Mouse (Mus musculus): ENCODE measurements around the gene Lims1.

Gene Lims1

GRCm38 (mm10) chr10:58350600-58350999 is 27.3 kb downstream of the Lims1 start:
- DNase-seq (ENCODE audit: low spot score in 2 of 2): no peak

DNA sequence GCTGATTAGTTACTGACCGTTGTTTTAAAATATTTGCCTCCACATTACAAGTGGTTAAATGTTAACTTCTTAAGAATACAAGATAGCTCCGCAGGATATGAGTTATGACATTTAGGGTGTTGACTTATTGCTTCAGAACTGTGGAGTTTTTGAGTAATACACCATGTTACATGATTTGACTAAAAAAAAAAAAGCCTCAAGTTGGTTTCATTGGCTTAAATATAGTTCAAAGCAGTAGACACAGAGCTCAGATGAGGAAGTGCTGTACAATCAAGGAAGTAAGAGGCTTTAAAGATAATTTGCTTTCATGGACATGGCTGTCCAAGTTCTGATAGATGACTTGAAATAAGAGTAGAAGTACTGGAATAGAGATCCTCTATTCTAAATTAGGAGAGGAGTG is 28.4 kb downstream of the Lims1 start:
- no peak for DNase-seq (ENCODE audit: low spot score in 2 of 2)

- DNase-seq (ENCODE audit: low spot score in 2 of 2): no peak
These were observed 29.1 kb downstream of the Lims1 start for GRCm38 (mm10) chr10:58352364-58352763.

DNA sequence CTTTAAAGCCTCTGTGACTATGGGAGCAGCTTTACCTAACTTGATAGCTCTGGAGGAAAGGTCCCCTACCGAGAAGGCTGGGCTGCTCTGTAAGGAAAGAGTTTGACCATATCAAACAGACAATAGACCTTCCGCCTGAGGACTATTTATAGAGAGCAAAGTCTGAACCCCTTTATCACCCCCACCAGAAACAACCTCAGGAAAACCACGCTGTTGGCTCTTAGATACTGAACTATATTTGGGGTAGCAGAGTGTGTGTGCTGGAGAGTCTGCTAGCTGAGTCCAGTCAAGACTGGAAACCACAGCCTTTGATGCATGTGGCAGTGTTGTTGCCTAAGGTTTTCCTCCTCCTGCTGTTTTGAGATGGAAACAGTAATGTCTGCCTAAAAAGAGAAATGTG is 31.3 kb downstream of the Lims1 start:
- DNase-seq (ENCODE audit: low spot score in 2 of 2): no peak

DNA sequence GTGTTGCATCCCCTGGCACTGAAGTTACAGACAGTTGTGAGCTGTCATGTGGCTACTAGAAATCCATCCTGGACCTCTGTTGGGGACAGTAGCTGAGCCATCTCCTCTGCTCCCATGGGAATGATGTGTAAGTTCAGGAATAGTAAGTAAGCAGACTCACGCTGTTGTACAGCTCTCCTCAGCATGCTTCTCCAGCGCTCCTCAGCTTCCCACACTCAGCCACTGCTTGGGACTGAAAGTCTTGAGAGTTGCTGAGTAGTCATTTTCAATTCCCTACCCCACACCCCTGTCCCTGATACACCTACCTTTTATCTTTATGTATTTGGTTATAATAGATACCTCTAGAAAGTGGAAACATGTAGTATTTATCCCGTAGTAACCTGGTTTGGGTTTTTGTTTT is 33.2 kb downstream of the Lims1 start:
- DNase-seq (ENCODE audit: low spot score in 2 of 2): no peak

- DNase-seq (ENCODE audit: low spot score in 2 of 2): no peak
These were observed 35.9 kb downstream of the Lims1 start for GRCm38 (mm10) chr10:58359123-58359522.

GRCm38 (mm10) chr10:58359952-58360351 is 36.7 kb downstream of the Lims1 start:
- DNase-seq (ENCODE audit: low spot score in 2 of 2): no peak

- DNase-seq (ENCODE audit: low spot score in 2 of 2): no peak
These were observed 39.5 kb downstream of the Lims1 start for GRCm38 (mm10) chr10:58362745-58363144.

DNA sequence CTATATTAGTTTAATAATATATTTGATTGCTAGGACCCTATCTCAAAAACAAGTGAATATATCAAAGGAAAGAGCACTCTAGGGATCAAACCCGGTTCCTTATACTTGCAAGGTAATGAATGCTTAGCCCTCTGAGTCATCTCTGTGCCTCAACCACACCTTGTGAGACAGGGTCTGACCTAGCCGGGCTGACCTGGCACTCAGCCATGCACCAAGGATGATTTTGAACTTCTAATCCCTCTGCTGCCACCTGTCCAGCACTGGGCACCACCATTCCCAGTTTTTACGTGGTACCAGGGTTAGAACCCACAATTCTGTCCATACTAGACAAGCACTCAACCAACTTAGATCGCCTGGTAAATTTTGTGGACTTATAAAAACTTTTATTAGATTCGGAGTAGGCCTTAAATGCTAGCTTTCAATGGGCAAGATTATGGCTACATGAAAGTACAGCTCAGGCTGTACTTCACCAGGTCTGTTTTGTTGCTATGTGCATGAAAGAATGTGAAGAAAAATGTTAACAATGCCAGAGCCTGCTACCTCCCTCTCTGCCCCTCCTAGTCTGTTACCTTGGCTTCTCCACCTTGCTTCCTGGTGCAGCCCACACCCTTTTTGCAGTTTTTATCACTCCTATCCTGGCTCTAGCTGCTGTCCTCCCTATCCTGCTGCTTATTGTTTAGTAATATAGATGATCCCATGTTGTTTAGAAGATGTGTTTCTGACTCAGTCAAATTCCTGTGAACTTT is 41.7 kb downstream of the Lims1 start:
- no peak for DNase-seq (ENCODE audit: low spot score in 2 of 2)

DNA sequence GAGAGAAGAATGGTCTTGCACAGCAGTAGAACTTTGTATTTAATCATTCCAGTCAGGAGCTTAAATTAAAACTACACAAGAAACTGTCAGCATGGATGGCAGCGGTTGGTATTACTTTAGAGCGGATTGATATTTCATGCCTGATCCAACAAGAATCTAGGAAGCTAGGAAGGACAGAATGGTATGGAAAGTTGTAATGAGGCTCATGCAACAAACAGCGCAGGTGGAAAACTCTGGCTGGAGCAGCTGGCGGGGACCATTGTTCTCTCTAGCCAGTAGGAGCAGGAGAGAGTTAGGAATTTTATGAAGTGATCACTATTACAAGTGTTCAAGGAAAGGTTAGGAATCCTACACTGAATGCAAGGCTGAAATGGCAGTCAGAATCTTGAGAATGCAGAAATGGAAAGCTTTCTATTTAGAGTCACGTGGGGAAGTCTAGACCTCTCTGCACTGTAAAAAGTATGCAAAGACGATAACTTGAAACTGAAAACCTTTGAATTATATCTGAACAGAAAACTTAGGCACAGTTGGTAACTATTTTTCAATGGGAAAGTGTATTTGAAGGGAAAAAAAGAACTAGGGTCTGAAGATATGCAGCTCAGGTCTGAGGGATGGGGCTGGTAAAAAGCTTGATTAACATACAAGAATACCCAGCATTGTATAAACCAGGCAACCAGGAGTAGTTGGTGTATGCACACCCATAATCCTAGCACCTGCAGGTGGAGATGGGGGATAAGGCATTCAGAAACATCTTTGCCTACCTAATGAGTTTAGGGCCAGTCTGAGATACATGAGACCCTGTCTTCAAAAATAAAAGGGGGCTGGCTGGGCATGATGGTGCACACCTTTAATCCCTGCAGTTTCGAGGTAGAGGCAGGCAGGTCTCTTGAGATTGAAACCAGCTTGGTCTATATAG is 45.8 kb downstream of the Lims1 start:
- DNase-seq (ENCODE audit: low spot score in 2 of 2): no peak

GRCm38 (mm10) chr10:58369707-58370093 is 46.4 kb downstream of the Lims1 start:
- DNase-seq (ENCODE audit: low spot score in 2 of 2): no peak

DNA sequence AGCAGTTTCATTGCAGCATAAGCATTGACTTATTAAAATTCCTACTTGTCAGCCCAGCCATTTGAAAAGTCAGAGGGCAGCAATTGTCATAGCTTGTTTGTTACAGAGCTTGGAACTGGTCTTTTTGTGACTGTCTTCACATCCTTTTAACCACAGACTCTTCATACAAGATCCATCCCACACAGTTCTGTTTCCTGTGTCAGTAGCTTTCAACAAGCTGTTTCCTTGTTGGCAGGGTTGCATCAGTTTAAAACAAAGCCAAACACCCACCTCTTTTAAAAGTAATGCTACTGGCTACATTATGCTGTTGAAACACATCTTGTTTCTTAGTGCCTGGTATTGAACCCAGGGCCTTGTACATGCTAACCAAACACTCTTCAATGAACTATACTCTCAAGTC is 46.9 kb downstream of the Lims1 start:
- DNase-seq (ENCODE audit: low spot score in 2 of 2): no peak

DNA sequence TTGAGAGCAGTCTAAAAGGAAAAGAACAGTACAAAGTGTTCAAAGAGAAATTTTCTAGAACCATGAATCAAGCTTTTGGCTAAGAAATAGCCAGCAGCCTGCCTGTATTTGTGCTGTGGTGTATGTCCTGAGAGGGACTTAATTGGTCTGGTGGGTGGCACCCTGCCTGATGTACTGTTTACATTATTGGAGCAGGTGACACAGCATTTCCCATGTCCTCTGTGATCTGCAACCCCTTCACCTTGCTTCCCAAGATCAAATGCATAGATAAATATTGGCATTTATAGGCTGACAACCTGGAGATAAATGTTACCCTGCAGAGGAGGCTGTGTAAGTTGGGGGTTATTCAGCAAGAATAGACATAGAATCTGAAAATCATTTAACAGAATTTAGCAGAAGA is 47.3 kb downstream of the Lims1 start:
- DNase-seq (ENCODE audit: low spot score in 2 of 2): no peak

- DNase-seq (ENCODE audit: low spot score in 2 of 2): no peak
These were observed 48.1 kb downstream of the Lims1 start for GRCm38 (mm10) chr10:58371279-58371842.

- DNase-seq (ENCODE audit: low spot score in 2 of 2): no peak
These were observed 49.3 kb downstream of the Lims1 start for GRCm38 (mm10) chr10:58372430-58373030.

DNA sequence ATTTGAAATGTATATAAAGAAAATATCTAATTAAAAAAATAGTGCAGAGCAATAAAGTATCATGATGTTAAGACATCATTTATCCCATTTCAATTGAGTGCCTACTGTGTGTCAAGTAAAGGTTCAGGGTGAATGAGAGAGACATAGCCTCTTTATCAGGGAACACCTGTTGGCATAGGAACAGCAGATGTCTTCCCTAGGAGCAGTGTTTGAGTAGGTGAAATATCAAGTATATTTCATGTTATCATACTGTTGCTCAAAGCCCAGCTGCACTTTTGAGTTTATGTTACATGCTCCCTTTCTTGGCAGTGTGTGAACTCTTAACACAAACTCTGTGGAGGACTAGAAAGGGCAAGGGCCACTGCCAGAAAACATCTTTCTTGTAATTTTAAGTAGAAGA is 50.6 kb downstream of the Lims1 start:
- no peak for DNase-seq (ENCODE audit: low spot score in 2 of 2)

GRCm38 (mm10) chr10:58377592-58378197 is 54.4 kb downstream of the Lims1 start:
- no peak for DNase-seq (ENCODE audit: low spot score in 2 of 2)

- no peak for DNase-seq (ENCODE audit: low spot score in 2 of 2)
These were observed 55.1 kb downstream of the Lims1 start for GRCm38 (mm10) chr10:58378380-58378779.

DNA sequence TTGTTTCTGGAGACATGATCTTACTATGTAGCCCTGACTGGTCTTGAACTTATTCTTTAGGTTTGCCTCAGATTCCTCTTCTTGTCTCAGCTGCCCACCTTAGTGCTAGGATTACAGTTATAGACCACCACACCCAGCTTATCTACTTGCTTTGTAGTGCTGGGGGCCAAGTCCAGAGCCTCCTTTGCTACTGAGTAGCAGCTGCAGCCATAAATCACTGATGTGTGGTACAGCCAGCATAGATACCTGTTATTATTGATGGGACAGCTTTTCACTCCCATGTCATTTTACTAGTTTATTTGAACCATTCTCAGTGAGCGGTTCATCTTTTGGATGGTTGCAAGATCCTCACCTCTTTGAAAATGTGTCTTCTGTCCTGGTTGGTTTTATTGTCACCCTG is 56.4 kb downstream of the Lims1 start:
- DNase-seq (ENCODE audit: low spot score in 2 of 2): no peak

- DNase-seq (ENCODE audit: low spot score in 2 of 2): no peak
These were observed 58.6 kb downstream of the Lims1 start for GRCm38 (mm10) chr10:58381904-58382303.

DNA sequence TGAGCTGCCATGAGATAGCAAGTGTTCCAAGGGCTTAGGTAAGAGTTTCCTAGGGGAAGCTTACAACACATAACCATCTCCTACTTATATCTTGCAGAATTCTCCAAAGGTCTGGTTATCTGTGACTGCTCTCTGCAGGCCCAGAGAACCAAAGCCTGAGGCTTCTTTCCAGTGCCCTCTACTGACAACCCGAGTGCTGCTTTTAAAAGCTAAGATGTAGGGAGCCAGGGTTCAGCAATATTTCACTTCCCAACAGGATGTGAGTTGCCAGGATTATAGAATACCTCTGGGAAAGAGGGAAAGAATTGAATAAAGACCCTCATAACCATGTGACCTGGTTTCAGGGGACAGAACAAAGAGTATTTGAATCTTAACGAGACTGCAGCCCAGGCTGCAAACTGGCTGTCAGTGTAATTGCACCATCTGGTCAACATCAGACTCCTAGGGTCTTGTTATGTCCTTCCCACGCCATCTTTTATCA is 59.4 kb downstream of the Lims1 start:
- no peak for DNase-seq (ENCODE audit: low spot score in 2 of 2)

DNA sequence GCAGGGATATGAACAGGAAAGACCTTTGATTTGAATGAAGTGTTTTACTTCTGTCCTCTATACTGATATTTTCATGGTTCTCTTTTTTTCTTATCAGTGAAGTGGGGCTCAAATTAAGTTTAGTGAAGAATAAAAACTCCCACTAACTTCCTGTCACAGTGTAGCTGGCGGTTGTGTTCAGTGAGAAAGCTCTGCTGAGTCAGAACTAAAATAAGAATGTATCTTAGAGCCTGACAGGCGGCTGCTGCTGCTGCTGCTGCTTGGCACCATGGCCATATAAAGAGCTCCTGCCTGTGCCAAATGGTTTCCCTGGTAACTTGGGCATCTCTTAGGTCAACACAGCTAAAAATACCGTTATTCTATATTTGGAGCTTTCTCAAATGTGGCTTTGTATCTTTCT is 60.0 kb downstream of the Lims1 start:
- no peak for DNase-seq (ENCODE audit: low spot score in 2 of 2)
